Mouse (Mus musculus) urinary bladder, postnatal 14 days (tissue): ENCODE measurements around the gene Btbd7.

Source experiments
- DNase-seq: peaks from one replicate; pipeline ENCODE4 v3.0.0; 2021; ENCODE audit warnings: low spot score

Btbd7 gene

DNA sequence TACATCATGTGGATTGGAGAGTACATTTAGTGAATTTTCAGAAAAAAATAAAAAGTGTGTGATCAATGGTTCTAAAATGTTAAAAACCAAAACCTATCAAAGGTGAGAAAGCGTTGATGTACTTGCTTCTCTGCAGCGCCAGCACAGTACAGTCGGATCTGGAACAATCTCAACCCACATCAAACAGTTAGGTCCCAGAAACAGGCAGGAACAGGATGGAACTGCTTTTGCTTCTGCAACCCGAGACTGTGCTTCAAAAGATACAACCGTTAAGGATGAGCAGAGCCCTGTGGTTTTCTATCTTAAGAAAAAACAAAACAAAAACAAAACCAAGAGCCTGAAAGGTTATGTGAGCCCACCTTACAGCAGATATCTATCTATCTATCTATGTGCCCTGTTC, 95.4 kb downstream of the Btbd7 start:
- DNase-seq: no peak

DNA sequence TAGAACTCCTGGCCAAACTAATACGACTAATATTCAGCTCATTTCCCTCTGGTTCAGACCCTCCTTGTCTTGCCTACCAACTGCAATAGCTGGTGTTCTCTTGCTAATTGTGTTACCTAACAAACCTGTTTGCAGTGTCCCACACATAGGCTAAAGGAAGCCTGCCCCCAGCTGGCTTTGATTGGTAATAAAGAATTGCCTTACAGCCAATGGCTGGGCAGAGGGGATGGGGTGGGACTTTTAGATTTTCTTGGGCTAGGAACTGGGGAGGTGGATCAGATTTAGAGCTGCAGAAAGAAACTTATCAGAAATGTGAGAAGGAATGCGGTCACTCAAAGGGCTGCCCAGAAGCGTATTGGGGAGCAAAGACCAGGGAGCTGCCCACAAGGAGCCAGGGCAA, 98.8 kb downstream of the Btbd7 start:
- DNase-seq: no peak

DNA sequence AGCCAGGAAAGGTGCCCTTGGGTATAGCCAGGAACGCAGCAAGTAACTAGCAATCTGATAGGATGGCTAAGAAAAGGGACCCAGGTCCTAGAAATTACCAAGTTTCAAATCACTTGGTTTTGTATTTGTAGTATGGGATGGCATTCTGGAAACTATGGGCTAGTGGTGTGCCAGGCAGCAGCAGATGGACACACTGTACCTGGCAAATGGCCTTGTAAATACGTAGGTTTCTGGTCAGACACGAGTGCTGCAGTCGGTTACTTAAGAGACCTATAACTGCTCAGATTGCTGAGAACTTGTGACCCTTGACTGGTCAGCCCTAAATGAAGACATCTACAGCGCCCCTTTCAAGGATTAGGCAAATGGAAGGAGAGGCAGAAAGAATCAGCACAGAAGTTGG, 100.1 kb downstream of the Btbd7 start:
- DNase-seq: no peak

DNA sequence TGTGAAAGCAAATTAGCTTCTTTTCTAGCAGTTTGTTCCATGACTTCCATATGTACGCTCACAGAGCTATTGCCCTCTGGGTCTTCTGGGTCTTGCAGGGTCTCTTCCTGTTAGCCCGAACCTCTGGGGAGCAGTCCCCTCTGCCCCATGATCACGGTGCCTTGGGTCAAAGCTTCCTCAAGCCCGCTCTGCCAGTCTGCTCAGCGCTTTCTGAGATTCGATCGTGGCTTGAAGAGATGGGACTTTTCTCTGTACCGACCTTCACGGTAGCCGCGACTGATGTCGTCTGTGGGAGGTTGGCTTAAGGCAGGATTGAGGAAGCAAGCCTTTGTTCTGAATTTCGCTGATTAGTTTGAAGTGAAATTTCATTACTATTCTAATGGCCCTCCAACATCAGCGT, 102.2 kb downstream of the Btbd7 start:
- no peak for DNase-seq

DNA sequence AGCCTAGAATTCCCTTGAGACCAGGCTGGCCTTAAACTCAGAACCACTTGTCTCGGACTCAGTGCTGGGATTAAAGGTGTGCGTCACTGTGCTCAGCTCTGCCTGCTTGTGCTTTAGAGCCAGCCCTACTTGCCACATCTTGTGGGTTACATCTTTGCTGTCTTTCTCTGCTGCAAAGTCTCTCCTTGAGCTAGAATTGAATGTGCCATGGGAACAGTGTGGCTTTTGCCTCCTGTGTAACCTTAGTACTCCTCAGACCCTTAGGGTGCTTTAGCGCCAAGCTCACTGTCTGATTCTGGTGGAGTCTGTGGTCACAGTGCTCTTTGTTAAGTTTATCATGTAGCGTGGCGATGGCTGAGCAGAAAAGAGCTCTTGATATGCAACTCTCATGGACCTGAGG, 105.6 kb downstream of the Btbd7 start:
- DNase-seq: no peak

DNA sequence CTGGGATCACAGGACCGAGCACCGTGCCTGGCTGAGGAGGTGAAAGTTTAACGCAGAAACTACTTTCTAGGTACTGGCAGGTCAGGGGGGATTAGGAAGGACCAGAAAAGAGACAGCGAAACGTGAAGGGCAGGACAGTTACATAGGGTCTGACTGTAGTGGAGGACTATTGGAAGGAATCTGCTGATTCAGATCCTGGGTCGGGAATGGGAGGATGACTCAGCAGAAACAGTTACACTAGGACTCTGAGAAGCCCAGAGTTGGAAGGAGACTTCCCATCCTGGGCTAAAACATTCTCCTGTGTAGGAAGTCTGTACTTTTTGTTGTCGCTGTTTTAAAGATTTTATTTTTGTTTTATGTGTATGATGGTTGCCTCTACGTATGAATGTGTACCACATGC, 106.7 kb downstream of the Btbd7 start:
- DNase-seq: no peak

DNA sequence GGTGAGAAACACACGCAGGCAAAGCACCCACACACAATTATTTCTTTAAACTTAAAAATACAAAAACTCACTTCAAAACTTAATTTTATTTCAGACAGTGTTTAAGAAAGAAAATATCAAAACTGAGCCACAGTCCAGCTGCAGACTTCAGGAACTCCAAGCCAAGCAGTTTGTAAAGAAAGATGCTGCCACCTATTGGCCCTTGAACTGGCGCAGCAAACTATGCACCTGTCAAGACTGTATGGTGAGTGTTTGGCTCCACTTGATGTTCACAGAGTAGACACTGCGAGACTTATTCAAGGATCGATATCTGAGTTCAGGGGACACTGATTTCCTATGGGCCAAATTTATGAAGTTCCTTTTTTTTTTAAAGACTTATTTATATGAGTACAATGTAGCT, 109.3 kb downstream of the Btbd7 start:
- DNase-seq: no peak

DNA sequence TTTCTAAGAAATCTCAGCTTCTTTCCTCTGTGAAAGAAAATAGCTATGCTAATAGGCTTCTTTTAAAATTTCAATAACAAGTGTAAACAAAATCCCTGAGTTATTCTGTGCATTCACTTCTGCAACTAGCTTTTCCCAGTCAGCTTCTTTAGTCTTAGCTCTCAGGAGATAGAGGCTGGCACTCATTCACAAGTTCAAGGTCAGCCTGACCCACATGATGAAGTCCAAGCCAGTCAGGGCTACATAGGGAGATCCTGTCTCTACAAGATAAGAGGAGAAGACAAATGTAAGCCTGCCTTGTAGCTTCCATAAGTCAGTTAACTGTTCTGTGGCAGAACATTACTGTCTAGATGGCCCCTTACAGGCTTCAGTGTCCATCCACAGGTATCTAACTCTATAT, 114.6 kb downstream of the Btbd7 start:
- DNase-seq: no peak

DNA sequence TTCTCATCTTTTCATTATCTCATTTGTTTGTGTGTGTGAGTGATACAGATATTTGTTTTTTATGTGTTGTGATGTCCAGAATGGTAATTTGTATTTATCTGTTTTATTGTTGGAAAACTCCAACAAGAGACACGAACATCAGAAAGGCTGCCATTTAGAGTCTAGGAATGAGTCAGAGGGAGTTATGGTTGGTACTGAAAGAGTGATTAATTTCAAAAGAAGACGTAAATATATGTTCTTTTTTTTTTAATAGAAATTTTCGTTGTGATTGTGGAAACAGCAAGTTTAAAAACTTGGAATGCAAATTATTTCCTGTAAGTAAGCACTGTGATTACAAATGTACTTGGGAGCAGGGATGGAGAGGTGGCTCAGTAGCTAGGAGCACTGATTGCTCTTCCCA, 116.6 kb downstream of the Btbd7 start:
- no peak for DNase-seq

DNA sequence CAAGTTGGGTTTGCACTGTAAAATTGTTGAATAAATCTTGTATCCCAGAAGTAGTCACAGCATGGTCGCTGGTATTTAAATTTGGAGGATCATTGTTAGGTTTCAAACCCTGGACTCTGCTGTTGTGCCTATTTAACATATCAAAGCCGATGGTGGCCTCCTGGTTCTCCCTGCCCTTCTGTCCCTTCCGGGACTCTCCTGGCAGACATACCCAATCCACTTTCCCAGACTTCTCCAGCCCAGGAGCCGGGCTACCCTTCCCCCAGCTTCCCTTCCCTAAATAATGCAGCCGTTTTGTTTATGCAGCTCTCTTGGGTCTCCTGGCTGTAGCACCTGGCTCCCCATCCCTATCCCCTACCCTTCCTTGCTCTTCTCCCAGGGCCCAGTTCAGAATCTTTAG, 119.3 kb downstream of the Btbd7 start:
- DNase-seq: no peak

DNA sequence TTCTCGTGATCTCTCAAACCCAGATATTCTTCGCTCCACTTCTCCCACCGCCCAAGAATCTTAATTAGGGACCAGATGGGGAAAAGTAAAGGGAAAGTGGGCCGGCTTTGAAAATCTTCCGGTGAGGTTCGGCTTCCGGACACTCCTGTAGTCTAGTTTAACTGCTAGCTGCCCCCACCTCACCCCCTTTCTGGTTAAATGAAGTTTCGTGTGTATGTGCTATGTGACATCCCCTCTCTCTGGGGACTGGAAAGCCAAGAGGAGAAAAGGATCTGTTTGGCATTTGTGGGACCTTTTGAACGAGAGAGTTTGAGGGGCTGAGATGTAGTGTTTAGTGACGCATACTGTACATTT, 119.9 kb downstream of the Btbd7 start, which contains the start of gene Gm20604:
TSS of gene Gm20604 (minus strand) at position 270 of the 354 bp plus-strand sequence.
- no peak for DNase-seq

DNA sequence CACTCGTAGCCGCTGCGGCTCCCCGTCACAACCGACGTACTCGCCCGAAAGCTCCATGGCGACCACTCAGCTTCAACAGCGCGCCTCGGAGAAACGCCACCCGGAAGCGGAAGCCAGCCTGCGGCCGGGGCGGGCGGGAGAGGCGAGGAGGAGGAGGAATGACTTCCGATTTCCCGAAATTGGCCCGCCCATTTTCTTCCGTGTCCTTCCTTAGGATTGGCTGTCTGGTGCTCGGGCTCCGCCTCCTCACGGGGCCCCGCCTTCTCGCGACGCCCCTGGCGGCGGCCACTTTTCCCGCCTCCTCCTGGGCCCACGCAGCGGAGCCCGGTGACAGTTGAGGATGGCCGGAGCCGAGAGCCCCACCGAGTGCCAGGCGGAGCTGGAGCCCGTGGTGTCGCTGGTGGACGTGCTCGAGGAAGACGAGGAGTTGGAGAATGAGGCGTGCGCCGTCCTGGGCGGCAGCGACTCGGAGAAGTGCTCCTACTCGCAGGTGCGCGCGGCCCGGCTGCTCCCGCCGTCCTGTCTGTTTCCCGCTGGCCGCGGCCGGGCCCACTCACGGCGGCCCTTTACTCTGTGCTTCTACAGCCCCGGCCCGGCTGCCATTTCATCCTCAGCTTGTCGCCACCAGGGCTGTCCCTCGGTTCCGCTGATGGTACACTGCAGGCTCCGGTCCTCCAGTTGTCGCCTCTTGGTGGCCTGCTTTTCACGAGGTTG, 120.4 kb downstream of the Btbd7 start, which contains the start of the genes Gm28051, Gon7 and Ubr7:
TSS of gene Gm28051 (minus strand) at position 77 of the 714 bp plus-strand sequence.
TSS of gene Gon7 (minus strand) at position 115 of the 714 bp plus-strand sequence.
TSS of gene Ubr7 (plus strand) at position 279 of the 714 bp plus-strand sequence.
- DNase-seq: peak; percentile 98

DNA sequence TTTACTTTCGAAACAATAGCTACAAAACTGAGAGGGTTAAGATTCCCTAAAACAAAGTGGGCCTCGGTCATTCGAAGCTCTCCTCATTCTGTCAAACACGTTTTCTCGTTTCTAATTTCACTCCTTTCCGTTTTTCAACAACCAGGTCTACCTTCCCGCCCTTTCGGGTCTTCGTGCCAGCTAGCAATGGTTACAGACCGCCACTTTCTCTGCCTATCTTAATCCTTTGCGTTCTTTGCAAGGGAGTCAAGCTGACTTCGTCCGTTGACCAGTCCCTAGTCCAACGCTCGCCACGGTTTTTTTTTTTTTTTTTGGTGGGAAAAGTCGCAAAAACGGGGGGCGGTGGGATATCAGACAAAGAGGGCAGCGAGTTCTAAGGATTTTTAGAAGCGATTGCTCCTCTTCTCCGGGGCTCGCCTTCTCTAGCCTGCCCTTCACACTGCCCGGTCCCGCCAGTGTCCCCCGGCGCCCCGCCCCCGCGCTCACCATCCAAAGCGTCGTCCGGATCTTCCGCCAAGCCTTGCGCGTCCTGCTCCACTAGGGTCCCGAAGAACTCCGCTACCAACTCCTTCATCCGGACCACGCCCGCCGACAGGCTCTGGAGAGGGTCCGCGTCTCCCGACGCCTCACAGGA, 121.1 kb downstream of the Btbd7 start:
- no peak for DNase-seq

DNA sequence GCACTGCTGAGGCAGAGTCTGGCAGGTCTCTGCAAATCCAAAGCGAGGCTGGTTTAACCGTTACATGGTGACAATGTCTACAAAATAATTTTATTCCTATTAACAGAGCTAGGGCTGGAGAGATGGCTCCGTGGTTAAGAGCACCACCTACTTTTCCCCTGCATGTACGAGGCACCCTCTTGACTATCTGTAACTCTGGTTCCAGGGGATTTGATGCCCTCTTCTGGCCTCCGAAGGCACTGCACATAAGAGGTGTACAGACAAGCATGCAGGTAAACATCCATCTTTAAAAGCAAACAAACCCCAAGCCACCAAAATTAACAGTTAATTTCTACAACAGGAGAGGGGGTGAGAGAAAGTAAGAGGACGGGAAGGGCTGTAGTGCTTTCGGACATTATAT, 122.0 kb downstream of the Btbd7 start:
- no peak for DNase-seq

DNA sequence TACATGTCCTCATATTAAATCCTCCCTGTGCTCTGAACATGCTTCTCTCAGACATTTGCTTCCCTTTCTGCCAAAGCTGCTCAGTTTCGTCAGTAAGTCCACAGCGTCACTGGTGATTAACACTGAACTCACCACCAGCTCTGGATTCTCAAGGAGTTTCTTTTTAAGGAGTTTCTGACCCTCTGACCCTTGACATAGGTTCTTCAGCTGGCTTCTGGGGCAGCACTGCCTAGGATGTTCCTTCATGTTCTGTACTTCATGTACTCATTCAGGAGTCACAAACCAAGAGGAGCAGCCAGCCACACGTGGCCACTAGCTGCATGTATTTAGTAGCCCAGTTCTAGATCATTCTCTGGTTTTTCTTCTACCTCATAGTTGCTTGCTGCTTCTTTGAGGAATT, 130.0 kb downstream of the Btbd7 start:
- no peak for DNase-seq

DNA sequence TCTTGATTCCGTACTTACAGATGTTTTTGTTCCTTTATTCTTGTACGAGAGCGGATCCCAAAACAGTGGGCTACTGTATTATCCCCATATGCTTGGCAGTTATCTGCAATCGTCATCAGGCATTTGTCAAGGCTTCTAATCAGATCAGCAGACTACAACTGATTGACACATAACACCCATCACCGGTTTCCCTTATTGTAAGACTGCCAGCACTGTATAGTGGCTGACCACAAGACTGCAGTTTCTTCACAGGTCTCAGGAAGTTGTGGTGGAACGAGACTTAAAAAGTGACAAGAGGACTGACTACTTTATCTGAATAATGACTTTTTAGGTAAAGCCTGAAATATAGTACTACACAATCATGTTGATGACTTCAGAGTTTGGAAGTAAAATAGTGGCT, 133.4 kb downstream of the Btbd7 start:
- no peak for DNase-seq

DNA sequence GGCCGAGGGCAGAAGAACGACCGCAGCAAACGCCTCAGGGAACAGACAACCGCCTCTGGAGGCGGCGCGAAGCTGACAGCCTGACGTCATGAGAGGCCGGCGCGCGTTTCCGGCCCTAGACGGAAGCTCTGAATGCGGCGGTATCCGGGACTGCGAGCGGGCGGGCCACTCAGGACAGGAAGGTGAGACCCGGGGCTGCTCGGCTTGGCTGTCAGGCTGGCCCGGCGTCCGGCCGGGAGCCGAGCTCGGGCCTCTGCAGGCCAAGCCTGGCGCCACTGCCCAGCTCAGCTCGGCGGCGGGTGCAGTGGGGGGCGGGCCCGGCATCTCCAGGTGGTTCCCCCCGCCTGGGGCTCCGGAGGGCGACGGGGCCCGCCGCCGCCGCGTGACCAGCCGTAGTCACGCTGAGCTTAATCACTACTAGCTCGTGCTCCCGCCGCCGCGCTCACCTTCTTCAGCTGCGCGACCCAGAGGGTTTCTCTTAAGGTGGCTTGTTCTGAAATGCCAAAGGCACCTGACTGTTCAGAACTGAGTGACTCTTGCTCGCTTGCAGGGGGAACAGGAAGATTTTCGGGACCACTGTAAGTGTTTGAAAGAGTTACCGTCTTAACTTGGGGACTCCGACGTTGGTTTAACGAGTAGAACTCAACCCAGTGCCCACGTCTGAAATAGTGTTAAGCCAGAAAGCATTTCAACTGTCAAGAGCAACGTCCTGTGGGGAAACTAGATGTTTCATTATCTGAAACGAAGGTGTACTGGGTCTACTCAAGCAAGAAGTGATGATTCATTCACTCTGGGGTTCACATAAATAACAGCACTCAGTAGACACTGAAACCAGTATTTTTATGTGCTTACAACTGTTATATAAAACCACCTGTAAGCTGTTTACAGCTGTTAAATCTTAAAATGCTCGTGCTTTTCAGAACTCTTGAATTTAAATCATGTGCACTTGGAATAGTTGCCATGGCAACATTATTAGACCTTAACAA, 134.4 kb downstream of the Btbd7 start, which contains the start of the genes Moap1 and Tmem251:
TSS of gene Moap1 (minus strand) at position 73 of the 986 bp plus-strand sequence.
TSS of gene Tmem251 (plus strand) at position 174 of the 986 bp plus-strand sequence.
- peak; percentile 91 for DNase-seq

DNA sequence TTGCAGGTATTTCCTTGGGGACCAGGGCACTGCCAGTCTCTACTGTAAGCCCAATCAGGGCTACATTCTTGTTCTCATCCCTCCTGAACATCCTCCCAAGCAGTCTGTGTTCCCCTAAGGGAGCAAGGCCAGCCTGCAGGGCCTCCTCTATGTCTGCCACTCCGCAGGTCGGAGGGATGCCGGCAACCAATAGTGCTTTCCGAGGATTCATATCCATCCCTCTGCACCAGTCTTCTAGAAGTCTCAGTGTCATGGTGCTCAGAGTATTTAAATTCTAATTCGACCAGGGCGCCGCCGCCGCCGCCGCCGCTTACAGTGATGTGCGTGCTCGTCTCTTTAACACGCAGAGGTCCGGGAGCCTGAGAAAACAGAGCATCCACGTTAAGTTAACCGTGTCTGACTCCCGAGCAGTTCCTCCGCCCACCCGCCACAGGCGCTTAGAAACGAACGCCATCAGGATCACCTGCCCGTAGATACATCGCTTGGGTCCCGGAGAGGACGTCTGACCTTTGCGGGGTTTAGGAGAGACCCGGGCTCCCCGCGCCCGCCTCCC, 135.2 kb downstream of the Btbd7 start:
- DNase-seq: no peak

DNA sequence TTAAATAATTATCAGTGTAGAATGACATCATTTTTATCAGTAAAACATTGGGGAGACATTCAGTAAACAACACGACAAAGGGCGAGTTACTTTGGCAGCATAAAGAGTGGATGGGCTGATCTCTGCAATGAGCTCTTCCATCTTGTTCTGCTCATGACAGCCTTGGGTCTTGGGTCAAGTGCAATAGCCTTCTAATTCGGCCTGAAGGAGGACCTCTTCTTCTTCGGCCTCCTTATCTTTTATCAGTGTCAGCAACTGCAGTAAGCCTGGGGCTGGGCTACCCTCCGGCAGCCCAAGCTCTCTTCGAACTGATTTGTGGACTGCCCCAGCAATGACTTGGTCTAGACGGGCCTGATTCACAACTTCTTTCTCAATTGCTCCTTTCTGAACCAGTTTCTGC, 136.2 kb downstream of the Btbd7 start:
- DNase-seq: no peak

DNA sequence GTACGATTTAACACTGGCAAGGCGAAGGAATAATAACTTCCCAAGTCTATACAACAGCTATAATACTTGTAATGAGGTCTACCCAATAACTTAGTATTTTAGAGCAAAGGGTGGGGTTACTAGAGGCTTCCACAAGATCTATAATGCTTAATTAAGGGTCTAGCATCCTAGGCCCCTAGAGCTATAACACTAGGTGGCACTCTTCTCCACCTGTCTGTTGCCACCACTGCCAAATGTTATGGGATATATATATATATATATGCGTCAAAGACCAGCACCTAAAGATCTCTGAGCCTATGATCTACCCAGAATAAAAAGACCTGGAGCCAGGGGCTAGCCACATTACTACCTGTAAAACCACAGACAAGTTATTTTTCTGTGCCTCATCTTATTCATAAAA, 138.0 kb downstream of the Btbd7 start:
- no peak for DNase-seq

DNA sequence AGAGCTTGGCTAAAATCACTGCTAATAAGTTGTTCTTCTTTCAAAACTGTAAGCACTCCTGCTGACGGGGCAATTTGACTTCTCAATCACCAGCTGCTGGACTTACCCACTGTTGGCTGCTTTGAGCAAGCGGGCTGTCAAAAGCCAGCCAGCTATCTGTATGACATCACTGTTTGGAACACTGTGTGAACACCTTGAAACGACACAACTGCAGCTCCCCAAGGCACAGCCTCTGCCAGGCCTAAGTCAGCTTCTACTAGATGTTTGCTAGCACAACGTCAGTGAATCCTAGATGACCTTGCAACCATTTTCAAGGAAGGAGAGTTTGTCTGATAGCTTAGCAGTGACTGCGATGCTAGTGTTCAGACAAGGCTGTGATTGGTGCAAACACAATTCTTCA, 139.2 kb downstream of the Btbd7 start:
- DNase-seq: no peak

DNA sequence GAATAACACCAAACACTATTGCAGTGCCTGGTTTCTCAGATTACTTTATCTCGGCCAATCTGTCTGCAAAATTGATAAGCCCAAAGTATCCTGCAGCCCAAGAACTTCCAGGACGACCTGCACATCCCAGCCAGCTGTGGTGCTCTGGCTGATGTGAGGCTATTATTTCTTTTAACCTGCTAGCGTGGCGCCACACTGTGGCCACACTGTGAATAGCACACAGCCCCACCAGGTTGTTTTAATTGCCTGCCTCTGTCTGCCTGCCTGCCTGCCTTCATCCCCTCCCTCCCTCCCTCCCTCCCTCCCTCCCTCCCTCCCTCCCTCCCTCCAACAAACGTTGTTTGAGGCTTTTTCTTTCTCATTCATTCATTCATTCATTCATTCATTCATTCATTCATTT, 144.9 kb downstream of the Btbd7 start:
- peak; percentile 60 for DNase-seq
